Mouse (Mus musculus) kidney, adult 8-10 months (tissue): ENCODE measurements around the gene Rsph1.

Experiments used
- DNase-seq, 2 experiments: peaks; one replicate each; pipeline ENCODE4 v3.0.0; 2022

Rsph1 gene

GRCm38 (mm10) chr17:31253951-31254350 lies 23.2 kb downstream of the Rsph1 start:
- DNase-seq, result no peak

GRCm38 (mm10) chr17:31247144-31247543 lies 30.0 kb downstream of the Rsph1 start:
- no peak for DNase-seq

- no peak for DNase-seq
Observed at GRCm38 (mm10) chr17:31245321-31245720, 31.9 kb downstream of the Rsph1 start.

GRCm38 (mm10) chr17:31242764-31243163 lies 34.4 kb downstream of the Rsph1 start:
- no peak for DNase-seq

GRCm38 (mm10) chr17:31241156-31241555 lies 36.0 kb downstream of the Rsph1 start:
- no peak for DNase-seq

- no peak for DNase-seq
Observed at GRCm38 (mm10) chr17:31238234-31239020, 38.8 kb downstream of the Rsph1 start.

GRCm38 (mm10) chr17:31235915-31236314 lies 41.3 kb downstream of the Rsph1 start:
- no peak for DNase-seq

- DNase-seq, result no peak
Observed at GRCm38 (mm10) chr17:31232251-31233010, 44.8 kb downstream of the Rsph1 start.

- no peak for DNase-seq
Observed at GRCm38 (mm10) chr17:31231780-31232179, 45.4 kb downstream of the Rsph1 start.

- no peak for DNase-seq
Observed at GRCm38 (mm10) chr17:31226931-31227330, 50.3 kb downstream of the Rsph1 start.

- no peak for DNase-seq
Observed at GRCm38 (mm10) chr17:31226368-31226767, 50.8 kb downstream of the Rsph1 start.

GRCm38 (mm10) chr17:31224591-31224990 lies 52.6 kb downstream of the Rsph1 start:
- no peak for DNase-seq

GRCm38 (mm10) chr17:31223835-31224234 lies 53.3 kb downstream of the Rsph1 start:
- peak in 1 of 2 experiments; percentile 5 for DNase-seq

GRCm38 (mm10) chr17:31222810-31223310 lies 54.3 kb downstream of the Rsph1 start:
- no peak for DNase-seq

GRCm38 (mm10) chr17:31216068-31216955 lies 60.9 kb downstream of the Rsph1 start:
- DNase-seq, result no peak

GRCm38 (mm10) chr17:31211881-31212280 lies 65.3 kb downstream of the Rsph1 start:
- no peak for DNase-seq

- no peak for DNase-seq
Observed at GRCm38 (mm10) chr17:31210299-31210698, 66.9 kb downstream of the Rsph1 start.

- no peak for DNase-seq
Observed at GRCm38 (mm10) chr17:31209376-31209930, 67.7 kb downstream of the Rsph1 start.

- DNase-seq, result no peak
Observed at GRCm38 (mm10) chr17:31208654-31209053, 68.5 kb downstream of the Rsph1 start.

GRCm38 (mm10) chr17:31207771-31208334 lies 69.3 kb downstream of the Rsph1 start, which contains the start of gene Ubash3a:
Ubash3a (plus strand) TSS chr17:31207873.
- no peak for DNase-seq
